Mouse (Mus musculus) forebrain, postnatal 0 days (tissue): ENCODE results near the gene Tmem39a. TPM values are rescaled to one million over a fixed set of nuclear protein-coding genes. Genes with fewer than 3 reads are reported as not detected.

Experiments used
- ATAC-seq: fragments of 200-750 bp; cut with Nextera tagmentation; 2 replicates; pipeline ENCODE4 v1.8.0; 2017; ENCODE audit warnings: mild to moderate bottlenecking, moderate library complexity
- DNase-seq: peaks from one replicate; pipeline ENCODE4 v3.0.0-alpha.2; 2015
- H3K27ac ChIP-seq: fragments of 300-500 bp; sonication (generic); 2 replicates; pipeline ENCODE4 v1.5.1; 2014; ENCODE audit warnings: low read depth, mild to moderate bottlenecking, antibody characterized with exemption, low read length, moderate library complexity, mixed read lengths
- H3K27me3 ChIP-seq: fragments of 300-500 bp; sonication (generic); 2 replicates; pipeline ENCODE4 v1.6.1; 2014; ENCODE audit warnings: mild to moderate bottlenecking, low read length, mixed read lengths; ENCODE audit not compliant: insufficient read depth
- H3K36me3 ChIP-seq: fragments of 300-500 bp; sonication (generic); 2 replicates; pipeline ENCODE4 v1.6.1; 2014; ENCODE audit warnings: mild to moderate bottlenecking, moderate library complexity; ENCODE audit not compliant: insufficient read depth
- H3K4me1 ChIP-seq: fragments of 300-500 bp; sonication (generic); 2 replicates; pipeline ENCODE4 v1.6.1; 2014; ENCODE audit warnings: antibody characterized with exemption; ENCODE audit not compliant: insufficient read depth
- H3K4me2 ChIP-seq: fragments of 300-500 bp; sonication (generic); 2 replicates; pipeline ENCODE4 v1.6.1; 2014; ENCODE audit warnings: low read depth, mild to moderate bottlenecking, moderate library complexity
- H3K4me3 ChIP-seq: fragments of 300-500 bp; sonication (generic); 2 replicates; pipeline ENCODE4 v1.5.1; 2014; ENCODE audit warnings: low read depth, low read length, mixed read lengths
- H3K9ac ChIP-seq: fragments of 300-500 bp; sonication (generic); 2 replicates; pipeline ENCODE4 v1.6.1; 2014; ENCODE audit warnings: mild to moderate bottlenecking
- H3K9me3 ChIP-seq: fragments of 300-500 bp; sonication (generic); 2 replicates; pipeline ENCODE4 v1.6.1; 2016; ENCODE audit warnings: low read length
- CTCF ChIP-seq: sonication (generic); IDR thresholded peaks from 2 replicates; pipeline ENCODE4 v1.5.1; 2016; ENCODE audit warnings: antibody characterized with exemption, control low read depth, low read depth
- WGBS: fragments of 180-500 bp; shearing (Covaris S2); extraction: QIAGEN DNeasy Blood & Tissue Kit; methylation state at CpG from one replicate; pipeline ENCODE4 v1.1.7; 2014; 5-methylcytosine and 5-hydroxymethylcytosine counted together
- polyA plus RNA-seq: library from polyadenylated mRNA; unstranded; fragments of >200 nt; fragmentation: Nextera tagmentation; extraction: Ambion mirVana; gene quantifications from 2 replicates; pipeline ENCODE4 v1.2.1, GENCODE M21; 2015
- total RNA-seq: library from RNA; depleted of rRNA; stranded (reverse); fragments of >200 nt; gene quantifications from 2 replicates; pipeline ENCODE4 v1.2.3, GENCODE M21; 2014

Gene Tmem39a
- total and polyA plus RNA-seq, 2 experiments from 2014 or later, result 14.4 to 16.2 TPM

- 89% methylated on average over 4 of the region's 4 CpGs for WGBS
- no peaks in the 10 kb centered on the region for H3K9me3 ChIP-seq
- H3K4me1 ChIP-seq, result no peaks in the 10 kb centered on the region
- ATAC-seq (no peak), DNase-seq (no peak)
- H3K4me3 ChIP-seq, result no peak overlapping the region
- no peak overlapping the region for H3K4me2 ChIP-seq
- H3K36me3 ChIP-seq, result peaks cover 74% of the 10 kb centered on the region
- H3K27me3 ChIP-seq, result no peaks in the 10 kb centered on the region
- H3K9ac ChIP-seq, result no peak overlapping the region
- H3K27ac ChIP-seq, result no peak overlapping the region
- TF ChIP-seq CTCF, result no peak
These were observed 29.1 kb downstream of the Tmem39a start for GRCm38 (mm10) chr16:38587572-38587971.

DNA sequence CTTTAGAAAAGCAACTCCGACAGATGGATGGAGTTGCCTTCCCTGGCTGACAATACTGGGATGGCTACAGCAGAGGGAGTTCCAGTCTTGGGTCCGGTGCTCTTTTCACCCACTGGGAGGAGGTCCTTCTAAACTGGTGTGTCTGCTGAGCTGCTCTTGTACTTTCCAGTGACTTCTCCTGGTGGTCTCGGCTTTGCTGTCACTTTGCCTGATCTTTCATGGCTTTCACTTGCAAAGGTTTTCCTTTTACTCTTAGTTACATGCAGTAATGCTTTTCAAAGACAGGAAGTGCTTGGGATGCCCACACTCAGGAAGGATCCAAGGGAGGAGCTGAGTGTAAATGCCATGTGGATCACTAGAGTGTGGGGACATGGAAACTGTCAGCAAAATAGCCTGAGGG lies 33.0 kb downstream of the Tmem39a start:
- DNase-seq, result no peak
- ATAC-seq, result no peak
- H3K36me3 ChIP-seq, result peaks cover 45% of the 10 kb centered on the region
- H3K9ac ChIP-seq, result no peak overlapping the region
- whole genome bisulfite sequencing, result 80% methylated on average over 3 of the region's 3 CpGs
- no peak overlapping the region for H3K4me3 ChIP-seq
- 0 out of 2 replicates have a peak, but pooled peaks have one; percentile 11 for TF ChIP-seq CTCF
- no peaks in the 10 kb centered on the region for H3K4me1 ChIP-seq
- H3K27me3 ChIP-seq, result no peaks in the 10 kb centered on the region
- no peak overlapping the region for H3K27ac ChIP-seq
- no peaks in the 10 kb centered on the region for H3K9me3 ChIP-seq
- H3K4me2 ChIP-seq, result no peak overlapping the region

DNA sequence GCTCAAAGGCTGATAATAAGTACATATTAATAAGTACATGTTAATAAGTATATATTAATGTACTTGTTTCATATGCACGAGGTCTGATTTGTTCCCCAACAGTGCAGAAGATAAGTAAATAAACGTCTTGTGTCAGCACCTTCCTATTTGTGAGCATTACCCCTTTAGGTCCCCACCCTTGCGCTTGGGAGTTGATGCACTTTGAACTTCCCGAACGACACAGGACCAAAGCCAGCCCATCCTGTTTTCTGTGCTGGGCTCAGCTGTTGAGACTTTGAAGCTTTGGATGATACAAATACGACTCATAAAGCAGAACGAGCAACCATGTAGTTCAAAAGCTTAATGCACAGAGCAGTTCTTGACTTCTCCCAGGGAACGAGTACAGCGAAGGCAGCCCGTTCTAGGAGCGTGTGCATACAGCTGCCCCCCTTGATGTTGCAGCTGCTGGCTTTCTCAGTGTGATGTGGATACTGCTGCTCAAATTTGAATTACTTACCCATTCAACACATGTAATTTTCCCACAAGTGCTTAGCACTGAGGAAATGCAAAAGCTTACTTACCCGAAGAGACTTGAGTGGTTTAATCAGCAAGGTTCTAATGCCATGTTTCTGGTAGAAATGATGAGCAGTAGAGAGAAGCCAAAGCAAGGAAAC lies 33.7 kb downstream of the Tmem39a start:
- no peak overlapping the region for H3K27ac ChIP-seq
- peaks cover 41% of the 10 kb centered on the region for H3K36me3 ChIP-seq
- H3K9ac ChIP-seq, result no peak overlapping the region
- H3K27me3 ChIP-seq, result no peaks in the 10 kb centered on the region
- no peak overlapping the region for H3K4me3 ChIP-seq
- DNase-seq (peak; percentile 17), ATAC-seq (peak; percentile 92)
- no peaks in the 10 kb centered on the region for H3K9me3 ChIP-seq
- no peaks in the 10 kb centered on the region for H3K4me1 ChIP-seq
- no peak overlapping the region for H3K4me2 ChIP-seq
- WGBS, result 79% methylated on average over 12 of the region's 12 CpGs
- TF ChIP-seq CTCF, result no peak

DNA sequence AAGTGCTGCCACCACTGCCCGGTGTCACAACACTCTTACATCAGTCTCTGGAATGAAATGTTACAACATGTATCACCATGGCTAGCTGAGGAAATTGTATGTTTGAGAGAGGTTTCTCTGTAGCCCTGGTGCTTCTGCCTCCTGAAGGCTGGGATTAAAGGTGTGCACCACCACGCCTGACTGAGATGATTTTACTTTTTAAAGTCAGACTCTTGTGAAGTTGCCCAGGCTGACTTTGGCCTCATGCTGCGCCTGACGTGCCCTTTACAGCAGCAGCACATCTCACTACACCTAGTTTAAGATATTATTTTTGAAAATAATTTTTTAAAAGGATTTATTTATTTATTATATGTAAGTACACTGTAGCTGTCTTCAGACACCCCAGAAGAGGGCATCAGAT lies 34.4 kb downstream of the Tmem39a start:
- Histone ChIP-seq H3K9me3 (no peaks in the 10 kb centered on the region), H3K27ac (no peak overlapping the region), H3K4me3 (no peak overlapping the region), H3K27me3 (no peaks in the 10 kb centered on the region), H3K36me3 (peaks cover 33% of the 10 kb centered on the region), H3K4me2 (no peak overlapping the region), H3K4me1 (no peaks in the 10 kb centered on the region), H3K9ac (no peak overlapping the region)
- ATAC-seq (no peak), DNase-seq (no peak)
- 96% methylated on average over 4 of the region's 4 CpGs for WGBS
- no peak for TF ChIP-seq CTCF

GRCm38 (mm10) chr16:38594435-38594834 lies 35.9 kb downstream of the Tmem39a start:
- Histone ChIP-seq H3K27ac (no peak overlapping the region), H3K4me1 (no peaks in the 10 kb centered on the region), H3K4me2 (no peak overlapping the region), H3K9ac (no peak overlapping the region), H3K9me3 (no peaks in the 10 kb centered on the region), H3K36me3 (peaks cover 18% of the 10 kb centered on the region), H3K4me3 (no peak overlapping the region), H3K27me3 (no peaks in the 10 kb centered on the region)
- WGBS, result 90% methylated on average over 1 of the region's 1 CpGs
- ATAC-seq, result no peak
- TF ChIP-seq CTCF, result no peak
- DNase-seq, result no peak

- 88% methylated on average over 2 of the region's 2 CpGs for WGBS
- Histone ChIP-seq H3K9ac (no peak overlapping the region), H3K9me3 (no peaks in the 10 kb centered on the region), H3K4me3 (no peak overlapping the region), H3K4me1 (no peaks in the 10 kb centered on the region), H3K27ac (no peak overlapping the region), H3K36me3 (peaks cover 14% of the 10 kb centered on the region), H3K4me2 (no peak overlapping the region), H3K27me3 (no peaks in the 10 kb centered on the region)
- ATAC-seq (no peak), DNase-seq (no peak)
- no peak for TF ChIP-seq CTCF
These were observed 37.6 kb downstream of the Tmem39a start for GRCm38 (mm10) chr16:38596099-38596498.

- peaks cover 9% of the 10 kb centered on the region for H3K36me3 ChIP-seq
- DNase-seq (no peak), ATAC-seq (no peak)
- no peak overlapping the region for H3K27ac ChIP-seq
- no peaks in the 10 kb centered on the region for H3K9me3 ChIP-seq
- H3K4me1 ChIP-seq, result no peaks in the 10 kb centered on the region
- H3K4me2 ChIP-seq, result no peak overlapping the region
- H3K9ac ChIP-seq, result no peak overlapping the region
- WGBS, result 92% methylated on average over 2 of the region's 2 CpGs
- no peak overlapping the region for H3K4me3 ChIP-seq
- TF ChIP-seq CTCF, result no peak
- no peaks in the 10 kb centered on the region for H3K27me3 ChIP-seq
These were observed 38.2 kb downstream of the Tmem39a start for GRCm38 (mm10) chr16:38596651-38597050.
